Mouse (Mus musculus): ENCODE data around the gene Eri2.

DNA sequence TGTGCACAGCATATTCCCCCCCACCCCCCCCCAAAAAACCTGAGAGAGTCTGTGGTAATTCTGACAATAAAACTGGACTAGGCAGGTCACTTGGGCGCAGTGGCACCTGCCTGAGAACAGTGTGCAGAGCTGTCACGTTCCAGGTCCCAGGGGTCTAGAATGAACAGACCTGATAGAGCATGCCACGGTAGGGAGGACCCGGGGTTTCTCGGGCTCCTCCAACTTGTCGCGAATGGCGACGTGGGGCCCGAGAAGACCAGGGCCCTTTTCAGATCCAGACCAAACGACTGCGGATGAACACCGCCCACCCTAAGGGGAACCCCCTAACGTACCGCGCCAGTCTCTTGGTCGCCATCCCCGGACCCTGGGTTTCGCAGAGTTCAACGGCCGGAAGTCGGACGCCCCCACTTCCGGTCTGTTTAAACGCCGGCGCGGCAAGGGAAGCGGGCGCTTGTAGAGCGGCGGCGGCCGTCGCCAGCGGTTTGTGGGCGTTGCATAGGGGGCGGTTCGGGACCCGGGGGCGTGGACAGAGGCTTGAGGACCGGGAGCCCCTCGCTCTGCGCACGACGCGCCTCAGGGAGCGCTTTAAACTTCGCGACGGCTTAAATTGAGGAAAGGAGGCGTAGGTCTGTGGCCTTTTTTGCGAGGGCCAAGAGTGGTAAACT is at the start of gene Eri2, which contains the start of gene Rexo5:
- no peak for TF ChIP-seq CTCF (IDR thresholded peaks at IDR 0.05; ENCODE audit: low read depth)
- no peak for TF ChIP-seq EP300 (IDR thresholded peaks at IDR 0.05; ENCODE audit: low read depth)
